Mouse (Mus musculus) inflammation-experienced regulatory T-cells, adult 16 weeks (primary cell): ENCODE results near the gene D1Pas1. TPM values are rescaled to one million over a fixed set of nuclear protein-coding genes. Genes with fewer than 3 reads are reported as not detected.

Source experiments
- polyA plus RNA-seq: library from polyadenylated mRNA; unstranded; fragments of 100-300 nt; shearing (Covaris generic); gene quantifications from one replicate; pipeline ENCODE4 v1.2.1, GENCODE M21; 2017

Gene D1Pas1
- not detected for polyA plus RNA-seq

GRCm38 (mm10) chr1:186967201-186967812 lies at the start of gene D1Pas1:
D1Pas1 (plus strand) TSS chr1:186967416.

Other genes with a start within 250 kb of the D1Pas1 start
- 40.9 TPM for gene Rrp15, start 218.1 kb upstream of the D1Pas1 start, polyA plus RNA-seq
- not detected for gene Spata17, start 248.0 kb downstream of the D1Pas1 start, polyA plus RNA-seq
- 38.3 TPM for gene Gpatch2, start 248.1 kb downstream of the D1Pas1 start, polyA plus RNA-seq